Mouse (Mus musculus): ENCODE data around the gene Vars. TPM values are rescaled to one million over a fixed set of nuclear protein-coding genes. Genes with fewer than 3 reads are reported as not detected.

The Vars gene
- polyA plus RNA-seq, 3 experiments from 2014 or later = 27.2 to 30.9 (median 30.8) TPM

DNA sequence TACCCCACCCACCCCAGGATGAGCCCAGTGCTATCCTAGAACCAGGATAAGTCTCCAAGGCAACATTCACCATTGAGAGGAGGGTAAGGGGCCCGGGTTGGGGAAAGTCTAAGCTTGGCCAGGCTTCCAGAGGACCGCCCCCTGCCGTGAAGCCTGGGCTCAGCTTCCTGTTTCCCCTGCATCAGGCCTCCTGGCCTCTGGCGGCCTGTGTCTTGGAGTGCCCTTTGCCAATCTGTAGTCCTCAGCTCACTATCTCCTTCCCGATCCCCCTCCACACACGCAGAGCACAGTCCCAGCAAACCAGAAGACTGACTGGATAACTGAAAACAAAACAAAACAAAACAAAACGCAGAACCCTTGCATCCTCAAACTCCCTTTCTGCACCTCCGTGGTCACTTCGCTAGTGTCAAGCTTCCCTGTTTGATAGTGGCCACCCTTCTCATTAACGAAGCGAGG is 48.8 kb downstream of the Vars start, which contains the start of gene Clic1:
TSS of gene Clic1 (plus strand) at position 406 of the 456 bp plus-strand sequence.
- ATAC-seq = no peak

DNA sequence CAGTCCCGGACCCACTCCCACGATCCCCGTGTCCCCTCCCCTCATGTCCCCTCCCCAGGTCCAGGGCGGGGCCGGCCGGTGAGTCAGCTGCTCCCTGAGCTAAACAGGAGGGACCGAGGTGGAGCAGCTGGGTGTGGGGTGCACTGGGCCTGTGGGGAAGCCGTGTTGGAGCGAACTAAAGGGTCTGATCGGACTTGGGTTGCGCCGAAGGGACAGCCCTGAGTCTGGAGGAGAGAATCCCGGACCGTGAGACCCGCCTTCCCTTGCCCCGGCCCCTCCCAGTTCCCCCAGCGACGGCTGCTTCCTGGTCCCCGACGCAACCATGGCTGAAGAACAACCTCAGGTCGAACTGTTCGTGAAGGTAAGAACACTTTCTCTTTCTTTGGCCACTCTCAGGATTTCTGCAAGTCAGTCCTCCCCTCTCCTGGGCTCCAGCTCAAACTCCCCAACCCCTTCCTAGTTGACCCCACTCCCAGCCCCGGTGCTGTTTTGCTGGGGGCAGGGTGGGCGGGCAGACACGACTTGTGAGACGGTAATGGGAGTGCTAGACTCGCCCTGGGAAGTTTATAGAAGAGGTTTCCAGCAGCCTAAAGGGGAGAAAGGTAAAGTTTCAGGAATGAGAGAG is 49.5 kb downstream of the Vars start:
- ATAC-seq = no peak

DNA sequence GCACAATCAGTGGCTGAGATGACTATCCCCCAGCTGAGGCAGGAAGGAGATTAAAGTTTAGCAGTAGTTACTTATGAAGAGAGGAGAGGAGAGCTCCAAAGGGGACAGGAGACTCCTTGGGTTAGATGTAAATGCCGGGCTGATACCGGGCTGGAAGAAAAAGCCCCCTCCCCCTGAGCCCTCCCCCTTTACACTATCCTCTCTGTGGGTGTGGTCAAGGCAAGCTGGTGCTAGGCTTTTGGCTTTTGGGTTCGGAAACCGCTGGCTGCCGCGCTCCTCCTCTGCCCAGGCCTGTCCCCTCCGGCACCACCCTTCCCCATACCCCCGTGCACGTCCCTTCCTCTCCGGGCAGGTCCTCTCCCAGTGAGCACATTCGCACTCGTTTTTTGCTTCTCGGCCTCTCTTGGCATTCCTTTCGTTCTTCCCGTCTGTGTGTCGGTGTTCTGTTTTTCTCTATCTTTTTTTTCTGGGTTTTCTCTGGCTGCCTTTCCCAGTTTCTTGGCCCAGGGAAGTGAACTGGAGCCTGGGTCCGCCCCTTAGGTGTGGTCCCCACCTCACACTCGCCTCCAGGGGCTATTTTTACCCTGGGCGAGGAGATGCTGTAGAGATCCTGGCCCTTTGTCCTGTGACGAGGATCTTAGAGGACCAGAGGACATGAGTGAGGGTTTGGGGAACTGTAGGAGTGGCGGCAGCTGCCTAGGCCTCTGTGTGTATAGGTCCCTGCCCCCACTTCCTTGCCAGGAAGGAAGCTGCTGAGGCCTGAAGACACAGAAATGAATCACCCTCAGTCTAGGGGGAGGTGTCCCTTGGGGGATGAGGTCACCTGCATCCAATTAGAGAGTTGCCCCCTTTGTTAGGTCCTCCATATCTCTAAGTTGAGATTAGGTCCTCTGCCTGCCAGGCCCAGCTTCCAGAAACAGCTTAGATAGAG is 50.6 kb downstream of the Vars start:
- peak; percentile 82 for ATAC-seq

DNA sequence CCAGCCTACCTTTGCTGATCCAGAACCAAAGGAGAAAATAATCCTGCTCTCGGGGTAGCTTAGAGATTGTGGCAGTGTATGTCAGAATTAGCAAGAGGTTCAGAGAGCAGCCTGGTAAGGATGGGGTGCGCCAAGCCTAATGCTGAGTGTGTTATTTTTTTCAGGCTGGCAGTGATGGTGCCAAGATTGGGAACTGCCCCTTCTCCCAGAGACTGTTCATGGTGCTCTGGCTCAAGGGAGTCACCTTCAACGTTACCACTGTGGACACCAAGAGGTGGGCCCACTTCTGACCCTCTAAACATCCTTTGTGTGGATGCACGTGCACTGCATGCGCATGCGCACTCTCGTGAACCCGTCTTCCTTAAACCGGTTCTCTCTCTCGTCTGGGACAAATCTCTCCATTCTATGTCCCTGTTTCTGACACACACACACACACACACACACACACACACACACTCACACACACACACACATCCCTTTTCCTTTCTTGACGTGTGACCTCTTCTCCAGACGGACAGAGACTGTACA is 51.5 kb downstream of the Vars start:
- no peak for ATAC-seq

DNA sequence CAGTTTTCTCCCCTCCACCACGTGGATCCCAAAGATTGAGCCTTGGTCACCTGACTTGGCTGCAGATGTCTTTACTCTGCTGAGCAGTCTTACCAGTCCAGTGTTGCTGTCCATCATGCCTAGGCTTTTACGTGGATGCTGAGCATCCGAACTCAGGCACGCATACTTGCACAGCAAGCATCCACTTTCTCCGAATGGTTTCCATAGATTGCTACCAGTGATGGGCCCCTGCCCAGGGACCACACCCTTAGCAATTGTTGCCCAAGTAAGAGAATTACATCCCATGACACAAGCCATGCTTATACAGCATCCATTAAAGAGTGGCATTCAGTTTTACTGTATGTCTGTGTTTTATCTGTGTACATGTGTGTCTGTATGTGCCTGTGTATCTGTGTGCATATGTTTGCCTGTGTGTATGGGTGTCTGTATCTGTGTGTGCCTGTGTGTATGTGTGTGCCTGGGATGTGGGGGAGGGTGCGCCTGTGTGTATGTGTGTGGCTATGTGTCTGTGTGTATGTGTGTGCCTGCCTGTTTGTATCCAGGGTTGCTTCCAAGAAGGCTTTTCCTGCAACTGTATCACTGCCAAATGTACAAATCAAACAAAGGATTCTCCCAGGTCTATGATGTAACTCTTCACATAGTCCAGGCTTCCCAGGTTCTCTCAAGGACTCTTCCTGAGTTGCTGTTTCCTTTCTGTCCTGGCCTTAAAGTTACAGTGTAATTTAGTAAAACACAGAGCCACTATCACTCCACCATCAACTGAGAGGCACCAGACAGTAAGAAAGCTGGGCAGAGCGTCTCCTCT is 55.1 kb downstream of the Vars start:
- ATAC-seq = no peak

DNA sequence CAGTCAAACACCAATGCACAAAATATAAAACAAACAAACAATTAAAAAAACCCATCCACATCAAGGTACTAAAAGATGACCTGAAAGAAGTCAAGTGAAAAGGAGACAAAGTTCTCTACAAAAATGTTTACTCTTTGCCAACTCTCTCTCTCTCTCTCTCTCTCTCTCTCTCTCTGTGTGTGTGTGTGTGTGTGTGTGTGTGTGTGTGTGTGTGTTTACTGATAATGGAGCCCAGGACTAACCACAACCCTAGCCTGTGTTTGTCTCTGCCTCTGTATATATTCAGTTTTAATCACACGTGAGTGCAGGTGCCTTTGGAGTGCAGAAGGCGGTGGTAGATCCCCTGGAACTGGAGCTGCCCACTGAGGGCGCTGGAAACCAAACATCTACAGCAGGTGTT is 56.3 kb downstream of the Vars start:
- ATAC-seq = no peak

DNA sequence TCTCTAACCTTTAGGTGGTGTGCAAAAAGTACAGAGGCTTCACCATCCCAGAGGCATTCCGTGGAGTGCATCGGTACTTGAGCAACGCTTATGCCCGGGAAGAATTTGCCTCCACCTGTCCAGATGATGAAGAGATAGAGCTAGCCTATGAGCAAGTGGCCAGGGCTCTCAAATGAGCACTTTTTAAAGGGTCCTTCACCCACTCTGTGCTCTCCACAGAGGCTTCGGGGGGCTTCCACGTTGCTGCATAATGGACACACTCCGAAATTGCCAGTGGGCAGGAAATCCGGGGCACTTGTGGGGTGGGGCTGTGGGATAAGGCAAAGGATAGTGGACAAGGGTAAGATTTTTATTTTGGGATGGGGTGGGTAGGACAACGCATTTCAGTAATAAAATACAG is 57.5 kb downstream of the Vars start:
- no peak for ATAC-seq

DNA sequence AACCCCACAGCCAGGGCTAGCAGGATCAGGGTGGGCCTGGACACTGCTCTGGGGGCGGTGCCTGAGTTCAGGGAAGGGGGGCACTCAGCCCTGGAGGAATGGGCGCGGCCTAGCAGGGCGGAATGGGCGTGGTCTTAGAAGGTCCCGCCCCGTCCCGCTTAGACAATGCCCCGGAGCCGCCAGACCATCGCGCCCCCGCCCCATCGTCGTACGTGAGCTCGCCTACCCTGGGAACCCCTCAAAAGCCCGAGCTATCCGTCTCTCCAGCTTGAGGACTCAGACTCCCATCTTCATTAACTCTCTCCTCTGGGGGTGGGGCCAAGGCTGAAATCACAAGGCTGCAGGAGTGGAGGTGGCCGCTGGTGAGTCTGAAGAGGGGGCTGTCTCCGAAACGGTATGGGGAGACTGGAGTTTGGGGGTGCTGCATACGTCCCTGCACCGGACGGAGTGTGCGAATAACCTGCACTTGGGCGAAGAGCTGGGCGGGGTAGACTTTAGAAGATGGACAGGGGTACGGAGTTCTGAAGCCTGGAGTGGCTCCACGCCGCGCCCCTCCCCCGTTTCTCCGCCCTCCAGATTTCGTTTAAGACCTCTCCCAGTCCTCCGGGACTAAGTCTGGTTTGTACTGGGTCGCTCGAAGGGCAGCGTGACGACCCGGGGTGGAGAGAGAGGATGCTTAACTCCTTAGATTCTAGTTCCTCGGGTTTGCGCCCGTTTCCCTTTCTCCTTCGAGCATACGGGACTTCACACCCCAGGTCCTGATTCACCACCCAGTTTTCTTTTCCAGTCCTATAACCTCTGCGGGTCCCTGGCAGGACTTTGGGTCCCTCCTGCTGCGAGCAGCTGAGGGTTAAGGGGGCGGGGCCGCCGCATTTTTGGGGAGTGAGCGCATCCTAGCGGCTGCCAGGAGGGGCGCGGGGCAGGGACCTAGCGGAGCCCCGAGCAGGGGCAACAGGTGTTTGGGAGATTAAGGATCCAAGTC is 58.4 kb downstream of the Vars start, which contains the start of gene Ddah2:
TSS of gene Ddah2 (plus strand) at position 125 of the 982 bp plus-strand sequence.
- peak; percentile 87 for ATAC-seq

DNA sequence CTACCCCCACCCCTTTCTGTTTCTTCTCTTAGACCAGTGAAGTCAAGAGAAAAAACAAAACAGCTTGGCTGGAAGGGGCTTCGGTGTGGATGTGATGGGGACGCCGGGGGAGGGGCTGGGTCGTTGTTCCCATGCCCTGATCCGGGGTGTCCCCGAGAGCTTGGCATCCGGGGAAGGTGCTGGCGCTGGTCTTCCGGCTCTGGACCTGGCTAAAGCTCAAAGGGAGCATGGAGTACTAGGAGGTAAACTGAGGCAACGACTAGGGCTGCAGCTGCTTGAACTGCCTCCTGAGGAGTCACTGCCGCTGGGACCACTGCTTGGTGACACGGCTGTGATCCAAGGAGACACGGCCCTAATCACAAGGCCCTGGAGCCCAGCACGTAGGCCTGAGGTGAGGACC is 59.3 kb downstream of the Vars start:
- ATAC-seq = no peak

DNA sequence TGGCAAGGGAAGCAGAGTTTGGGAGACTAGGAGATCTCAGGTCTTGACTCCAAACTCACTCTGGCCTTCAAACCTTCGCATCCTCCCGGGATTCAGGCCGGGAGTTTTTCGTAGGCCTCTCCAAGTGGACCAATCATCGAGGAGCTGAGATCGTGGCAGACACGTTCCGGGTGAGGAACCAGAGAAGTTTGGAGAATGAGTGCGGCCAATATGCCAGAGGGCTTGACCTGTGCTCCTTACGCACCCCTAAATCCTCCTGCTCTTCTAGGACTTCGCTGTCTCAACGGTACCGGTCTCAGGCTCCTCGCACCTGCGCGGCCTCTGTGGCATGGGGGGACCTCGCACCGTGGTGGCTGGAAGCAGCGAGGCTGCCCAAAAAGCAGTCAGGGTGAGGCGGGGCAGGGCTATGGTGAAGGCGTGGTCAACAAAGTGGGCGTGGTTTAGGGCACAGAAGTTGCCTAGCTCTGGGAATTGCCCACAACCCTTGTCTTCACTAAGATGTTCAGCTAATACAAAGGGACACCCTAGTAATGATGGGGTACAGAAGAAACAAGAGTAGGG is 60.0 kb downstream of the Vars start:
- ATAC-seq = no peak

DNA sequence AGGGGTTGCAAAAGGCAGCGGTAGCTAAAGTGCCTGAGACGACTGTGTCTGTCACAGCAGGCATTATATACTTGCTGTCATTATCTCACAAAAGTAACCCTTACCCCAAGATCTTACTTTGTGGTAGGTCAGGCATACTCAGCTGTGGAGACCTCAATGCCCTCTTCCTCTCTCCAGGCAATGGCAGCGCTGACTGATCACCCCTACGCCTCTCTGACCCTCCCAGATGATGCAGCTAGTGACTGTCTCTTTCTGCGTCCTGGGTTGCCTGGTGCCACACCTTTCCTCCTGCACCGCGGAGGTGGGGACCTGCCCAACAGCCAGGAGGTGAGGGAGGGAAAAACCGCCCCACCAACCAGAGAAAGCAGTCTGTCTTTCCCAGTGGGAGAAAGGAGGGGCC is 60.5 kb downstream of the Vars start:
- no peak for ATAC-seq

DNA sequence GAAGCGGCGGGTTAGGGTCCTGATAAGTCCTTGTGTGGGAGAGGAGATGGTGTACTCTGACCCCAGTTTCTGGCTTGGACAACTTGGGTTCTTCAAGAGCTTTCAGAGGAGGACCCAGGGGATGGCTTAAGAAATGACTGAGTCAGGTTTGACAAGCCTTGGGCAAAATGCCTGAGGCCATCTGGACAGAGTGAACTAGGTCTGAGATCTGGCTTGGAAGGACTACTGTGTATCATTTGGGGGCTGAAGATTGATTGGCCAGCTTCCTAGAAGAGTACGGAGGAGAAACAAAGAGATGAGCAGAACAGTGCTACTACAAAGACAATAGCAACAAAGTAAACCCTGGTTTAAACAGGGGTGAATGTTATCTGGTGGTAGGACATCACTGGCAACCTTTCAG is 62.7 kb downstream of the Vars start:
- ATAC-seq = no peak

DNA sequence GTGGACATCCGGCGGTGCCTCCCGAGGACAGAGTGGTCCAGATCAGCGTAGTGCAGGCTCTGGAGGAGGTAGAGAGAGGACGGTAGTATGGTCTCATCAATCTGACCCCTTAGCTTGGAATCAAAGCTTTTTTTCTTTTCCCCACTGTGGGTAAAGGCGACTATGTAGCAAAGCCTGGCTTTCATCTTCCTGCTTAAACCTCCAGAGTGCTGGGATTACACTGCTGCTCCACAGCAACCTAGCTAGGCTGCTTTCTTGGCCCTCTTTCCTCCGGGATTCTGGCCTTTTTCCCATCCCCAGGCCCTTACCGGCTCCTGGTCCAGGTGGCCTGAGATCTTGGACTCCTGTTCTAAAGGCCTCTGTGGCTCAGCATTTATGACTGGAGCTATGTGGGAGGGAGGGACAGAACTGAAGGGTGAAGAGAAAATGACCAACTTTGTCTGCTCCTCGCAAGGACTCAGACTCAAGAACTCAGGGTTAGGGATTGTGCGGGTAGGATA is 63.6 kb downstream of the Vars start:
- ATAC-seq = no peak

DNA sequence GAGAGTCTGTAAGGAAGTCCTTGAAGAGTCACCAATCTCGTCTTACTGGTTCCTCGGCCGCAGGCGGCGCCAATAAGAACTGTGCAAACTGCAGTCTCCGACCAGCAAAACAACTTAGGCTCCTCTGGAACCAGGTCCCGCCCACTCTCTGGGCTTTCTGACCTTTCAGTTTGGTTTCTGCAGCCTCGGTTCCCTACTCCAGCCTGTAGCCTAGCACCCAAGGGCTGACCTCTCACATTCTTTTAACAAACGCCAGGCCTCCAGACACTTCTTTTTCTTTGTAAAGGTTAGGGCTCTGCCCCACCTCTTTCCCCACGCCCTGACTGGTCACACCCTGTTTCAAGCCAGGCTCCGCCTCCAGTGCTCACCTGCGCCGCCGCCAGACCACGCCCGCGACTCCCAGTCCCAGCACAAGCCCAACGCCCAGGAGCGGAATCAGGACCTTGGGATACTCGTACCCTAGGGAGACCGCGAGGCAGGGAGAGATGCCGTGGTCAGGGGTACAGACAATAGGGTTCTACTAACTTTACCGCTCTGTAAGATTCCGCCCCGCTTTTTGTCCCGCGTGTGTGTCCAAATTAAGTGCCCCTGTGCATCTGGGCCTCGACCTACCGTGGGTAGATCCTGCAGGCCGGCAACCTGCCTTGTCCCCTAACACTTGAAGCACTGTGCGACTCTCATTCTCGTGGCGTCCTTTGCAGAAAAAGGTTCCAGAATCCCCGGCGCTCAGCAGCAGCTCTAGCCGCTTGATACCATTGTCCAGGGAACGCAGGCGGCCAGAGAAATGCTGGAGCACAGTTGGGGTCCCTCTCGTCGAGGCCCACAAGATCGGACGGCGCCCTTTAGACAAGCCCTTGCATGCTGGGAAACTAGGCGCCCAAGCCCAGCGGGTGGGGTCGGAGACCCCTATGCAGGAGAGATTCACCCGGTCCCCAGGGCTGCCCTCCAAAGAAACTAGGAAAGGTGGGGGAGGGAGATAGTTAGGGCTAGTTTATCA is 64.5 kb downstream of the Vars start, which contains the start of gene Ly6g6c:
TSS of gene Ly6g6c (plus strand) at position 438 of the 997 bp plus-strand sequence.
- ATAC-seq = no peak

Other genes starting within 250 kb of the Vars start
- not detected for gene Cyp21a1, start 196.4 kb upstream of the Vars start, polyA plus RNA-seq (2017; shearing (Covaris generic))
- 10 to 100 TPM; 30.4 to 44.5 (median 37.2) TPM for gene Stk19, start 164.0 kb upstream of the Vars start, polyA plus RNA-seq (2017; shearing (Covaris generic))
- gene Dxo, start 164.0 kb upstream of the Vars start, polyA plus RNA-seq (2017; shearing (Covaris generic)) = 10 to 100 TPM; 23.9 to 29.0 (median 27.1) TPM
- gene Skiv2l, start 150.8 kb upstream of the Vars start, polyA plus RNA-seq (2017; shearing (Covaris generic)) = 10 to 100 TPM; 28.6 to 34.2 (median 33.7) TPM
- 10 to 100 TPM; 40.1 to 65.0 (median 47.0) TPM for gene Nelfe, start 150.6 kb upstream of the Vars start, polyA plus RNA-seq (2017; shearing (Covaris generic))
- 1 to 10 TPM in 1 of 3 experiments, under 1 TPM in 2; 0.24 to 2.6 (median 0.37) TPM for gene Cfb, start 138.5 kb upstream of the Vars start, polyA plus RNA-seq (2017; shearing (Covaris generic))
- gene Zbtb12, start 121.5 kb upstream of the Vars start, polyA plus RNA-seq (2017; shearing (Covaris generic)) = not detected
- under 1 TPM in 1 of 3 experiments, not detected in 2; 0.26 TPM for gene Gm20547, start 118.9 kb upstream of the Vars start, polyA plus RNA-seq (2017; shearing (Covaris generic))
- gene C2, start 102.7 kb upstream of the Vars start, polyA plus RNA-seq (2017; shearing (Covaris generic)) = 1 to 10 TPM in 1 of 3 experiments, not detected in 2; 1.4 TPM
- 10 to 100 TPM; 27.1 to 32.6 (median 29.4) TPM for gene Ehmt2, start 102.5 kb upstream of the Vars start, polyA plus RNA-seq (2017; shearing (Covaris generic))
- not detected for gene Slc44a4, start 86.5 kb upstream of the Vars start, polyA plus RNA-seq (2017; shearing (Covaris generic))
- 10 to 100 TPM; 12.8 to 28.2 (median 27.6) TPM for gene Neu1, start 69.7 kb upstream of the Vars start, polyA plus RNA-seq (2017; shearing (Covaris generic))
- under 1 TPM; 0.53 to 0.85 (median 0.80) TPM for gene Hspa1b, start 41.7 kb upstream of the Vars start, polyA plus RNA-seq (2017; shearing (Covaris generic))
- gene Gm20481, start 31.1 kb upstream of the Vars start, polyA plus RNA-seq (2017; shearing (Covaris generic)) = under 1 TPM in 1 of 3 experiments, not detected in 2; 0.94 TPM
- 1 to 10 TPM in 2 of 3 experiments, under 1 TPM in 1; 0.74 to 2.3 (median 1.1) TPM for gene Hspa1a, start 28.8 kb upstream of the Vars start, polyA plus RNA-seq (2017; shearing (Covaris generic))
- gene Hspa1l, start 28.3 kb upstream of the Vars start, polyA plus RNA-seq (2017; shearing (Covaris generic)) = not detected
- gene Lsm2, start 19.1 kb upstream of the Vars start, polyA plus RNA-seq (2017; shearing (Covaris generic)) = 10 to 100 TPM; 37.7 to 67.4 (median 40.0) TPM
- under 1 TPM in 2 of 3 experiments, not detected in 1; 0.10 to 0.28 TPM for gene Vwa7, start 15.6 kb downstream of the Vars start, polyA plus RNA-seq (2017; shearing (Covaris generic))
- gene Sapcd1, start 27.0 kb downstream of the Vars start, polyA plus RNA-seq (2017; shearing (Covaris generic)) = 1 to 10 TPM in 2 of 3 experiments, under 1 TPM in 1; 0.54 to 2.6 (median 1.4) TPM
- 1 to 10 TPM; 1.3 to 1.4 (median 1.4) TPM for gene Msh5, start 45.8 kb downstream of the Vars start, polyA plus RNA-seq (2017; shearing (Covaris generic))
- gene Clic1, start 49.0 kb downstream of the Vars start, polyA plus RNA-seq (2017; shearing (Covaris generic)) = 100 to 1,000 TPM; 487 to 766 (median 514) TPM
- 1 to 10 TPM in 2 of 3 experiments, under 1 TPM in 1; 0.91 to 3.0 (median 1.3) TPM for gene Ddah2, start 58.0 kb downstream of the Vars start, polyA plus RNA-seq (2017; shearing (Covaris generic))
- gene Ly6g6c, start 64.4 kb downstream of the Vars start, polyA plus RNA-seq (2017; shearing (Covaris generic)) = not detected
- gene Mpig6b, start 65.2 kb downstream of the Vars start, polyA plus RNA-seq (2017; shearing (Covaris generic)) = not detected
- gene Ly6g6e, start 75.9 kb downstream of the Vars start, polyA plus RNA-seq (2017; shearing (Covaris generic)) = not detected
- not detected for gene Ly6g6d, start 77.1 kb downstream of the Vars start, polyA plus RNA-seq (2017; shearing (Covaris generic))
- gene Ly6g6f, start 84.6 kb downstream of the Vars start, polyA plus RNA-seq (2017; shearing (Covaris generic)) = not detected
- 10 to 100 TPM; 22.3 to 26.3 (median 25.6) TPM for gene Abhd16a, start 88.3 kb downstream of the Vars start, polyA plus RNA-seq (2017; shearing (Covaris generic))
- gene Ly6g5c, start 107.3 kb downstream of the Vars start, polyA plus RNA-seq (2017; shearing (Covaris generic)) = not detected
- gene Ly6g5b, start 114.4 kb downstream of the Vars start, polyA plus RNA-seq (2017; shearing (Covaris generic)) = 1 to 10 TPM; 1.9 to 8.9 (median 3.9) TPM
- gene Gpank1, start 120.5 kb downstream of the Vars start, polyA plus RNA-seq (2017; shearing (Covaris generic)) = 10 to 100 TPM; 57.1 to 87.4 (median 74.3) TPM
- gene Csnk2b, start 121.1 kb downstream of the Vars start, polyA plus RNA-seq (2017; shearing (Covaris generic)) = 100 to 1,000 TPM; 246 to 346 (median 344) TPM
- 10 to 100 TPM; 20.0 to 27.1 (median 25.1) TPM for gene D17H6S53E, start 125.4 kb downstream of the Vars start, polyA plus RNA-seq (2017; shearing (Covaris generic))
- gene Apom, start 131.1 kb downstream of the Vars start, polyA plus RNA-seq (2017; shearing (Covaris generic)) = not detected
- 10 to 100 TPM; 25.4 to 33.8 (median 29.1) TPM for gene Bag6, start 134.2 kb downstream of the Vars start, polyA plus RNA-seq (2017; shearing (Covaris generic))
- 100 to 1,000 TPM in 1 of 3 experiments, 10 to 100 TPM in 2; 47.1 to 105 (median 47.2) TPM for gene Prrc2a, start 163.9 kb downstream of the Vars start, polyA plus RNA-seq (2017; shearing (Covaris generic))
- gene Aif1, start 175.1 kb downstream of the Vars start, polyA plus RNA-seq (2017; shearing (Covaris generic)) = 1 to 10 TPM in 2 of 3 experiments, under 1 TPM in 1; 0.79 to 5.4 (median 2.1) TPM
- gene Lst1, start 187.5 kb downstream of the Vars start, polyA plus RNA-seq (2017; shearing (Covaris generic)) = 10 to 100 TPM in 1 of 3 experiments, 1 to 10 TPM in 2; 6.4 to 11.2 (median 8.8) TPM
- 100 to 1,000 TPM; 112 to 242 (median 186) TPM for gene Ltb, start 193.5 kb downstream of the Vars start, polyA plus RNA-seq (2017; shearing (Covaris generic))
- 10 to 100 TPM; 20.9 to 28.8 (median 24.9) TPM for gene Tnf, start 201.0 kb downstream of the Vars start, polyA plus RNA-seq (2017; shearing (Covaris generic))
- 100 to 1,000 TPM in 1 of 3 experiments, 10 to 100 TPM in 2; 34.4 to 113 (median 95.2) TPM for gene Lta, start 204.4 kb downstream of the Vars start, polyA plus RNA-seq (2017; shearing (Covaris generic))
- under 1 TPM in 2 of 3 experiments, not detected in 1; 0.67 to 0.68 TPM for gene Gm16181, start 219.8 kb downstream of the Vars start, polyA plus RNA-seq (2017; shearing (Covaris generic))
- gene Atp6v1g2, start 232.7 kb downstream of the Vars start, polyA plus RNA-seq (2017; shearing (Covaris generic)) = 1 to 10 TPM; 4.6 to 7.2 (median 5.9) TPM
- 1 to 10 TPM; 1.7 to 3.3 (median 1.9) TPM for gene Nfkbil1, start 234.8 kb downstream of the Vars start, polyA plus RNA-seq (2017; shearing (Covaris generic))
- 100 to 1,000 TPM; 194 to 276 (median 261) TPM for gene Ddx39b, start 240.8 kb downstream of the Vars start, polyA plus RNA-seq (2017; shearing (Covaris generic))

Measured in inflammation-experienced regulatory T-cells, adult 6 months (primary cell).